Mouse (Mus musculus) urinary bladder, adult 2 months (tissue): ENCODE results near the gene Adam12. TPM values are rescaled to one million over a fixed set of nuclear protein-coding genes. Genes with fewer than 3 reads are reported as not detected.
"Not testable (repeated sequence)": the region's sequence is repeated elsewhere in the genome, so short reads cannot be mapped to it uniquely, and the experiment has no call there.

Experiments used
- DNase-seq: peaks from one replicate; pipeline ENCODE4 v3.0.0; 2022; ENCODE audit warnings: low spot score
- polyA plus RNA-seq: library from polyadenylated mRNA; depleted of rRNA; stranded (reverse); fragments of >200 nt; gene quantifications from 2 replicates; pipeline ENCODE4 v1.2.3, GENCODE M21; 2012

The Adam12 gene
- polyA plus RNA-seq, 1 experiment, result 4.6 TPM

- DNase-seq, result no peak
Measured at GRCm38 (mm10) chr7:133936377-133936776, 295.6 kb downstream of the Adam12 start.

- no peak for DNase-seq
Measured at GRCm38 (mm10) chr7:133933378-133933777, 298.6 kb downstream of the Adam12 start.

GRCm38 (mm10) chr7:133931481-133931880, 300.5 kb downstream of the Adam12 start:
- no peak for DNase-seq

- no peak for DNase-seq
Measured at GRCm38 (mm10) chr7:133928981-133929380, 303.0 kb downstream of the Adam12 start.

- DNase-seq, result no peak
Measured at GRCm38 (mm10) chr7:133925771-133926170, 306.2 kb downstream of the Adam12 start.

- no peak for DNase-seq
Measured at GRCm38 (mm10) chr7:133923994-133924393, 308.0 kb downstream of the Adam12 start.

GRCm38 (mm10) chr7:133921291-133921690, 310.7 kb downstream of the Adam12 start:
- DNase-seq, result no peak

- DNase-seq, result no peak
Measured at GRCm38 (mm10) chr7:133920724-133921123, 311.2 kb downstream of the Adam12 start.

- no peak for DNase-seq
Measured at GRCm38 (mm10) chr7:133919918-133920317, 312.0 kb downstream of the Adam12 start.

- DNase-seq, result peak; percentile 9
Measured at GRCm38 (mm10) chr7:133919306-133919705, 312.6 kb downstream of the Adam12 start.

GRCm38 (mm10) chr7:133916230-133916629, 315.7 kb downstream of the Adam12 start:
- DNase-seq, result no peak

GRCm38 (mm10) chr7:133911881-133912280, 320.1 kb downstream of the Adam12 start:
- no peak for DNase-seq

GRCm38 (mm10) chr7:133909833-133910375, 322.0 kb downstream of the Adam12 start:
- DNase-seq, result no peak

- no peak for DNase-seq
Measured at GRCm38 (mm10) chr7:133908966-133909365, 323.0 kb downstream of the Adam12 start.

- DNase-seq, result no peak
Measured at GRCm38 (mm10) chr7:133899391-133899790, 332.6 kb downstream of the Adam12 start.

GRCm38 (mm10) chr7:133891796-133892195, 340.1 kb downstream of the Adam12 start:
- DNase-seq, result no peak

- no peak for DNase-seq
Measured at GRCm38 (mm10) chr7:133891298-133891697, 340.6 kb downstream of the Adam12 start.

GRCm38 (mm10) chr7:133889986-133890385, 342.0 kb downstream of the Adam12 start:
- no peak for DNase-seq

- no peak for DNase-seq
Measured at GRCm38 (mm10) chr7:133888926-133889920, 342.7 kb downstream of the Adam12 start.

GRCm38 (mm10) chr7:133884759-133885431, 347.1 kb downstream of the Adam12 start:
- not testable (repeated sequence) for DNase-seq

GRCm38 (mm10) chr7:133879761-133880160, 352.2 kb downstream of the Adam12 start:
- DNase-seq, result no peak

- DNase-seq, result no peak
Measured at GRCm38 (mm10) chr7:133876646-133877342, 355.2 kb downstream of the Adam12 start.
